9 mouse cellular contexts compared by ENCODE assay signal in genomic region chr6:140424991-140425361, GRCm38 (mm10). TPM values are rescaled to one million over a fixed set of nuclear protein-coding genes. Genes with fewer than 3 reads are reported as not detected.
DNase-seq lines count a peak whose midpoint lies in the region; ATAC-seq and TF ChIP-seq lines count a peak whose summit lies in the region.
"Had no signal": no experiment of that assay in that cellular context is flagged by ENCODE, and none has a peak within 500 bp of the region (broad histone marks: within the 10 kb centered on the region; RNA-seq: fewer than 3 reads in every experiment).

No protein-coding gene starts in this region.

- 5% methylated on average over 17 of the region's 17 CpGs for WGBS in bone marrow, adult 2 months
- 0% methylated on average over 17 of the region's 17 CpGs for WGBS in forebrain, embryonic 15.5 days
- WGBS in intestine, embryonic 16.5 days = under 1% methylated on average over 17 of the region's 17 CpGs
- under 1% methylated on average over 17 of the region's 17 CpGs for WGBS in midbrain, embryonic 14.5 days

- no peak for TF ChIP-seq CTCF in bone marrow, adult 2 months (IDR thresholded peaks at IDR 0.05; ENCODE audit: control insufficient read depth, insufficient read depth, low read length)

- peak overlapping the region; percentile 54 for H3K4me2 ChIP-seq in forebrain, embryonic 15.5 days (replicated peaks)
- peak overlapping the region; percentile 76 for H3K4me2 ChIP-seq in intestine, embryonic 16.5 days (ENCODE audit: low read depth, low read length)
- H3K4me2 ChIP-seq in midbrain, embryonic 14.5 days (ENCODE audit: low read length) = peak overlapping the region; percentile 81

- ATAC-seq in forebrain, embryonic 15.5 days (replicated peaks) = no peak; the same call in 1 of the 2 replicates
- peak; percentile 27 for ATAC-seq in intestine, embryonic 16.5 days
- ATAC-seq in midbrain, embryonic 14.5 days (ENCODE audit: low FRiP score, low TSS enrichment) = no peak

- peak; percentile 45 for DNase-seq in gastrocnemius, postnatal 10 days
- no peak for DNase-seq in gastrocnemius, postnatal 14 days
- DNase-seq in liver = peak; percentile 9
- peak; percentile 73 for DNase-seq in midbrain, embryonic 14.5 days
- peak; percentile 70 for DNase-seq in thymus, postnatal 4 days

- H3K27ac ChIP-seq in bone marrow, adult 2 months (ENCODE audit: control insufficient read depth, insufficient read depth, low read depth, low read length, poor library complexity) = no peak overlapping the region
- H3K27ac ChIP-seq in forebrain, embryonic 15.5 days (replicated peaks) = peak overlapping the region; percentile 95
- H3K27ac ChIP-seq in intestine, embryonic 16.5 days (ENCODE audit: low read length) = peak overlapping the region; percentile 93
- peak overlapping the region; percentile 97 for H3K27ac ChIP-seq in midbrain, embryonic 14.5 days (replicated peaks; ENCODE audit: low read depth, low read length)

- peak overlapping the region; percentile 45 for H3K4me3 ChIP-seq in bone marrow, adult 2 months (replicated peaks; ENCODE audit: control insufficient read depth, low read depth, low read length)
- H3K4me3 ChIP-seq in forebrain, embryonic 15.5 days = peak overlapping the region; percentile 95
- peak overlapping the region; percentile 100 for H3K4me3 ChIP-seq in intestine, embryonic 16.5 days (ENCODE audit: low read length)
- peak overlapping the region; percentile 98 for H3K4me3 ChIP-seq in midbrain, embryonic 14.5 days (replicated peaks; ENCODE audit: low read depth, low read length)

- no peaks in the 10 kb centered on the region for H3K4me1 ChIP-seq in bone marrow, adult 2 months (ENCODE audit: control insufficient read depth, insufficient read depth, low read length)
- peaks cover 27% of the 10 kb centered on the region for H3K4me1 ChIP-seq in forebrain, embryonic 15.5 days
- peaks cover 5% of the 10 kb centered on the region; the same call in 1 of the 2 replicates for H3K4me1 ChIP-seq in intestine, embryonic 16.5 days (ENCODE audit: control insufficient read depth, insufficient read depth, low read length)
- peaks cover 18% of the 10 kb centered on the region for H3K4me1 ChIP-seq in midbrain, embryonic 14.5 days (ENCODE audit: control insufficient read depth, insufficient read depth, low read length)

- peaks cover 8% of the 10 kb centered on the region; the same call in 1 of the 2 replicates for H3K36me3 ChIP-seq in forebrain, embryonic 15.5 days
- H3K36me3 ChIP-seq in intestine, embryonic 16.5 days (ENCODE audit: control insufficient read depth, insufficient read depth, low read length) = no peaks in the 10 kb centered on the region
- peaks cover 11% of the 10 kb centered on the region for H3K36me3 ChIP-seq in midbrain, embryonic 14.5 days (ENCODE audit: control insufficient read depth, insufficient read depth, low read length)
- H3K36me3 ChIP-seq: G1E had no signal

- H3K9me3 ChIP-seq in forebrain, embryonic 15.5 days = no peaks in the 10 kb centered on the region
- H3K9me3 ChIP-seq in intestine, embryonic 16.5 days (ENCODE audit: control insufficient read depth, low read length) = no peaks in the 10 kb centered on the region
- H3K9me3 ChIP-seq in midbrain, embryonic 14.5 days (ENCODE audit: control insufficient read depth, low read length) = no peaks in the 10 kb centered on the region

- no peak for TF ChIP-seq POLR2A in bone marrow, adult 2 months (IDR thresholded peaks at IDR 0.05; ENCODE audit: borderline replicate concordance, control insufficient read depth, low read depth, low read length)

- intact Hi-C loops in gastrocnemius, postnatal 14 days (cut with DNase I; ENCODE audit: low total_unique reads) = no loop called here

- no peaks in the 10 kb centered on the region for H3K27me3 ChIP-seq in forebrain, embryonic 15.5 days
- no peaks in the 10 kb centered on the region for H3K27me3 ChIP-seq in intestine, embryonic 16.5 days (replicated peaks; ENCODE audit: control insufficient read depth, insufficient read depth, low read length)
- H3K27me3 ChIP-seq in midbrain, embryonic 14.5 days (ENCODE audit: control insufficient read depth, insufficient read depth, low read length) = no peaks in the 10 kb centered on the region

- peak overlapping the region; percentile 99 for H3K9ac ChIP-seq in forebrain, embryonic 15.5 days (replicated peaks)
- peak overlapping the region; percentile 97 for H3K9ac ChIP-seq in intestine, embryonic 16.5 days (ENCODE audit: low read depth, low read length)
- peak overlapping the region; percentile 99 for H3K9ac ChIP-seq in midbrain, embryonic 14.5 days (replicated peaks; ENCODE audit: low read length)

RNA-seq across cellular contexts. Expression of gene Plekha5, which starts 1.1 kb away (rescaled TPM):
- total RNA-seq in gastrocnemius, postnatal 10 days (2021) = 10 to 100 TPM; 20.0 to 23.4 TPM
- 10 to 100 TPM; 14.5 to 17.3 TPM for total RNA-seq in gastrocnemius, postnatal 14 days (2021)
- polyA plus RNA-seq in bone marrow, adult 2 months (2011; ENCODE audit: insufficient read depth, insufficient read length, low replicate concordance, missing spikeins) = 3.4 and 3.8 TPM in 2 replicates
- polyA plus RNA-seq in forebrain, embryonic 15.5 days (2015; fragmentation: Nextera tagmentation; extraction: Ambion mirVana) = 31.6 and 32.7 TPM in 2 replicates
- 27.9 and 30.1 TPM in 2 replicates for polyA plus RNA-seq in intestine, embryonic 16.5 days (2015; fragmentation: Nextera tagmentation; extraction: Ambion mirVana)
- polyA plus RNA-seq in midbrain, embryonic 14.5 days (2014; fragmentation: Nextera tagmentation; extraction: Ambion mirVana) = 45.1 and 50.7 TPM in 2 replicates
- polyA plus RNA-seq: G1E had no signal

Comparison
In these comparisons a context has a peak if more than half of its experiments do, and no peak if none do; other contexts are left out.
1. H3K4me3 ChIP-seq: peak in every context shown above with its lines; median percentile 100 in intestine, embryonic 16.5 days; 98 in midbrain, embryonic 14.5 days; 95 in forebrain, embryonic 15.5 days; 45 in bone marrow, adult 2 months.